Mouse (Mus musculus) liver, adult 2 months (tissue): ENCODE measurements around the gene Fat4. TPM values are rescaled to one million over a fixed set of nuclear protein-coding genes. Genes with fewer than 3 reads are reported as not detected.

Experiments
- DNase-seq: peaks from one replicate; pipeline ENCODE4 v3.0.0-alpha.2; 2011; ENCODE audit warnings: low read depth, low spot score; ENCODE audit errors: extremely low read depth
- H3K27ac ChIP-seq: fragments of 200-500 bp; replicated peaks from 2 replicates; pipeline ENCODE4 v1.5.1; 2012; ENCODE audit warnings: low read depth, mild to moderate bottlenecking, control low read depth, inconsistent platforms, low read length; ENCODE audit not compliant: insufficient read depth
- H3K27me3 ChIP-seq: fragments of 200-500 bp; 2 replicates; pipeline ENCODE4 v1.6.1; 2012; ENCODE audit warnings: mild to moderate bottlenecking, moderate library complexity, low read length, inconsistent platforms; ENCODE audit not compliant: control insufficient read depth, insufficient read depth
- H3K36me3 ChIP-seq: fragments of 200-500 bp; 2 replicates; pipeline ENCODE4 v1.6.1; 2012; ENCODE audit warnings: low read length, inconsistent platforms; ENCODE audit not compliant: control insufficient read depth, insufficient read depth
- H3K4me1 ChIP-seq: fragments of 200-500 bp; 2 replicates; pipeline ENCODE4 v1.6.1; 2011; ENCODE audit warnings: low read length; ENCODE audit not compliant: control insufficient read depth, insufficient read depth
- H3K4me3 ChIP-seq: fragments of 200-500 bp; 2 replicates; pipeline ENCODE4 v1.5.1; 2011; ENCODE audit warnings: low read depth, mild to moderate bottlenecking, control low read depth, low read length, moderate library complexity; ENCODE audit not compliant: insufficient read depth
- H3K79me2 ChIP-seq: fragments of 200-500 bp; 2 replicates; pipeline ENCODE4 v1.6.1; 2012; ENCODE audit warnings: inconsistent platforms, mild to moderate bottlenecking, low read length, moderate library complexity; ENCODE audit not compliant: control insufficient read depth, insufficient read depth
- H3K9ac ChIP-seq: fragments of 200-500 bp; 2 replicates; pipeline ENCODE4 v1.6.1; 2012; ENCODE audit warnings: low read depth, mild to moderate bottlenecking, control low read depth, inconsistent platforms, low read length
- CTCF ChIP-seq: fragments of 200-500 bp; IDR thresholded peaks from 2 replicates; pipeline ENCODE4 v1.5.1; 2011; ENCODE audit warnings: low read depth, low read length, control low read depth
- POLR2A ChIP-seq: fragments of 200-500 bp; IDR thresholded peaks from 2 replicates; pipeline ENCODE4 v1.6.1; 2011; ENCODE audit warnings: low read length, control low read depth; ENCODE audit not compliant: insufficient read depth; ENCODE audit errors: extremely low read depth
- WGBS: fragments of 180-500 bp; shearing (Covaris S2); methylation state at CpG from one replicate; pipeline ENCODE4 v1.1.7; 2018; 5-methylcytosine and 5-hydroxymethylcytosine counted together
- polyA plus RNA-seq: library from polyadenylated mRNA; depleted of rRNA; stranded (reverse); fragments of >200 nt; gene quantifications from 2 replicates; pipeline ENCODE4 v1.2.3, GENCODE M21; 2012
- total RNA-seq: library from RNA; depleted of rRNA; stranded (reverse); fragments of >200 nt; gene quantifications from 2 replicates; pipeline ENCODE4 v1.2.3, GENCODE M21; 2014

Gene Fat4
- total and polyA plus RNA-seq, 2 experiments: 0.27 to 1.8 TPM

DNA sequence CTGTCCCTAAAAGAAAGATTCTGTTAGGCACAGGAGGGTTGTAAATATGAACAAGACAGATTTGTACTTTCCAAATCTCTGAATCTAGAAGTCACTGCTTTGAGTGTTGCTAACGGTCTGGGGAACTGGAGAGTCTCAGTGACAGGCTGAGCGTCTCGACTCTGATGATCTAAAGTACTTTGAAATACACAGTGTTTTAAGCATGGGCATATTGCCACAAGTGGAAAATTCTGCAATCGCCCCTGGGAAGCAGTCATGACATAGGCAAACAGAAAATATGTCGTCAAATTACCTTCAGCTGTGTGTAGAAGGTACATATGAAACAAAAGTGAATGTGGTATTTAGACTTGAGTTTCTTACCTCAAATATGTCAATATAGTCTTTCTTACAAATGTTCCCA lies 51.4 kb downstream of the Fat4 start:
- TF ChIP-seq POLR2A (no peak), CTCF (no peak)
- Histone ChIP-seq H3K27me3 (no peaks in the 10 kb centered on the region), H3K4me3 (no peak overlapping the region), H3K4me1 (peaks cover 2% of the 10 kb centered on the region; the same call in 1 of the 2 replicates), H3K79me2 (no peaks in the 10 kb centered on the region), H3K27ac (no peak overlapping the region), H3K36me3 (no peaks in the 10 kb centered on the region), H3K9ac (no peak overlapping the region)
- WGBS: 74% methylated on average over 5 of the region's 5 CpGs
- DNase-seq: no peak

DNA sequence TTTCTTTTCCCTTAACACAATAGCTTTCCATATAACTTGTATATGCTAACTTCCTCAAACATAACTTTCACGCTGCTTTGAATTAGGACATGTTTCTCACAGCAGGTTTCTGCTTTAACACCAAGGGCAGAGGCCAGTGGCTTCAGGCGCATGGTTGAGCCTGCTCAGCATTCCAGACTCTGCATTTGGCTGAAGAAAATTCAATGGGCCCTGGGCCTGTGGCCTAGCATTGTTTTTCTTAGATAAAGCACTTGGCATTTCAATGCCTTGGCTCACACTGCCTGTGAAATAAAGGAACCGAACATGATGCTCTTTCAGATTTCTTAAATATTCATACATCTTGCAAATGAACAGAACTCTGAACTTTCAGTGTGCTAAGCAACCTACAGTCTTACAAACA lies 52.8 kb downstream of the Fat4 start:
- no peak overlapping the region for H3K27ac ChIP-seq
- H3K36me3 ChIP-seq: no peaks in the 10 kb centered on the region
- no peaks in the 10 kb centered on the region for H3K27me3 ChIP-seq
- DNase-seq: no peak
- H3K79me2 ChIP-seq: no peaks in the 10 kb centered on the region
- H3K4me3 ChIP-seq: no peak overlapping the region
- TF ChIP-seq CTCF: no peak
- TF ChIP-seq POLR2A: no peak
- no peak overlapping the region for H3K9ac ChIP-seq
- peaks cover 2% of the 10 kb centered on the region; the same call in 1 of the 2 replicates for H3K4me1 ChIP-seq
- 55% methylated on average over 3 of the region's 3 CpGs for WGBS

DNA sequence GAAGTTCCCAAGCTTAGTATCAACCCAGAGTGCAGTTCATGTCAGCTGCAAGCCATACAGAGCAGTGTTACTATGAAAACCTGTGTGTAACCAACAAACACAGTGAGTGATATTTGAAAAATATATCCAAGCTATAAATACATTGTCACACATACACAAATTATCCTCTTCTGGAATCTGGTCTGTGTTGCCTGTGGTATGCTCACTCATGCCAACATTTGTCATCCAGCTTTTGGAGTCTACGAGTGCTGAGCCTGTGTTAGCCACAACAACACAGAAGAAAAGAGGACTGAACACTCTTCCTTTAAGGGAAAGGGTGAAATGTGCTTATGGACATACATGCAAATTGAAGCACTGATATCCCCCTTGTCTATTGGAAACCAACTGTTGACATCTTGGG lies 53.6 kb downstream of the Fat4 start:
- H3K4me3 ChIP-seq: no peak overlapping the region
- H3K79me2 ChIP-seq: no peaks in the 10 kb centered on the region
- no peak overlapping the region for H3K27ac ChIP-seq
- H3K27me3 ChIP-seq: no peaks in the 10 kb centered on the region
- no peak overlapping the region for H3K9ac ChIP-seq
- no peak for TF ChIP-seq CTCF
- H3K36me3 ChIP-seq: no peaks in the 10 kb centered on the region
- 76% methylated on average over 1 of the region's 1 CpGs for WGBS
- H3K4me1 ChIP-seq: peaks cover 2% of the 10 kb centered on the region; the same call in 1 of the 2 replicates
- no peak for DNase-seq

DNA sequence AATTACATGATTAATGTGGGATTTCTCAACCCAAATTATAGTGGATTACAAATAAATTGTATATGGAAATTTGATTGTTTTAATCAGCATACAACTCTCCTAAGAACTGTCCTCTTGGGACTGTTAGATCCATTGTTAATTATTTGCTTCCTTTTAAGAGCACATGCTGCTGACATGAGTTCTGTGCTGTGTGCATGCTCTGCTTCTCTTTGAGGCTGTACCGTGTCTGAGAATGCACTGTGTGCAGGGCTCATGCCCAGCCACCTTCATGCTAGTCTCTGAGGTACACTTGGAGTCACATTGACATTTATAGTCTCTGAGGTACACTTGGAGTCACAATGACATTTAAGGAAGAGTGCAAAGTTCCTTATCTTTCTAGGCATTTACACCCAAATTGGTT lies 58.4 kb downstream of the Fat4 start:
- no peak for TF ChIP-seq POLR2A
- TF ChIP-seq CTCF: no peak
- WGBS: 74% methylated on average over 1 of the region's 1 CpGs
- DNase-seq: no peak
- H3K4me1 ChIP-seq: no peaks in the 10 kb centered on the region; the same call in 1 of the 2 replicates
- H3K36me3 ChIP-seq: no peaks in the 10 kb centered on the region
- no peaks in the 10 kb centered on the region for H3K27me3 ChIP-seq
- H3K27ac ChIP-seq: no peak overlapping the region
- no peaks in the 10 kb centered on the region for H3K79me2 ChIP-seq
- no peak overlapping the region for H3K9ac ChIP-seq
- H3K4me3 ChIP-seq: no peak overlapping the region

DNA sequence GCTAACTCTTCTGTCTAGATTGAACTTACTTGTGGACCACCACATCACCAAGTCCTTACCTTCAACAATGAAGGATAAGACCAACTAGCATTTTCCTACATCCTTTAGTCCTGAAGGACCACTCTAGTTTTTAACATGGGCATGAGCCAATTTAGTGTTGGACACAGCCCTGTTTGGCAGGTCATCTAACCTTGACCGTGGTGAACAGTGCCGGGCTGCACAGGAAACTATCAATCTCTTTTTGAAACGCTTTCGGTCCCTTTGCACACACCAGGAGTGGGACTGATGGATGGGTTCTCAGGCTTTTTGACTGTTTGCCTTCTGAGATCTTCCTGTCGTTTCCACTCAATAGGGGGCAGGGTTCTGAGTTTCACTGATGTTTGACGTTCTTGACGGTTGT lies 61.0 kb downstream of the Fat4 start:
- 39% methylated on average over 7 of the region's 7 CpGs for WGBS
- Histone ChIP-seq H3K36me3 (no peaks in the 10 kb centered on the region), H3K9ac (no peak overlapping the region), H3K27ac (no peak overlapping the region), H3K4me3 (no peak overlapping the region), H3K79me2 (no peaks in the 10 kb centered on the region), H3K4me1 (no peaks in the 10 kb centered on the region; the same call in 1 of the 2 replicates), H3K27me3 (no peaks in the 10 kb centered on the region)
- no peak for TF ChIP-seq POLR2A
- no peak for TF ChIP-seq CTCF
- no peak for DNase-seq

DNA sequence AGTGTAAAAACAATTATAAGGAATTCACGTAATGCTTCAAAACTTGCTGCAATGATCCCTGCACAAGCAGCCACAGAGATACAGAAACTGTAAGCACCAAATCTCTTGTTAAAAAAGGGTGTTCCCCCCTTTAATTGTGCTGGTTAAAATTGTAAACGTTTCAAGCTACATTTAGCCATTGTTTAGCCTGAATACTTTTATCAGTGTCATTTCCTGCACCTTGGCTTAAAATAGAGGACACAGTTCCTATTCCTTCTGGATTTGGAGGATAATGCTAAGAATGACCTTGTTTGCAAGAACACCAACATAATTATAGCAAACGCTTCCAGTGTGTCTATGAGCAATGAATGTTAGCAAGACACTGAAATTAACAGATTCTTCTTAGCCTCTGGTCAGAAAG lies 65.9 kb downstream of the Fat4 start:
- WGBS: 62% methylated on average over 3 of the region's 3 CpGs
- Histone ChIP-seq H3K9ac (no peak overlapping the region), H3K36me3 (no peaks in the 10 kb centered on the region), H3K79me2 (no peaks in the 10 kb centered on the region), H3K27me3 (no peaks in the 10 kb centered on the region), H3K4me3 (no peak overlapping the region), H3K4me1 (no peaks in the 10 kb centered on the region), H3K27ac (no peak overlapping the region)
- TF ChIP-seq CTCF: no peak
- no peak for TF ChIP-seq POLR2A
- DNase-seq: no peak
